Mouse (Mus musculus) testis, adult 2 months (tissue): ENCODE data around the gene Gucy2g.

ENCODE experiments used
- CTCF ChIP-seq: fragments of 200-500 bp; IDR thresholded peaks from 2 replicates; pipeline ENCODE4 v1.5.1; 2012; ENCODE audit warnings: low read depth, mild to moderate bottlenecking, inconsistent platforms, low read length, moderate library complexity; ENCODE audit not compliant: control insufficient read depth, insufficient read depth, insufficient replicate concordance
- POLR2A ChIP-seq: fragments of 200-500 bp; IDR thresholded peaks from 2 replicates; pipeline ENCODE4 v1.6.1; 2012; ENCODE audit warnings: low read depth, mild to moderate bottlenecking, inconsistent platforms, low read length, moderate library complexity; ENCODE audit not compliant: control insufficient read depth

DNA sequence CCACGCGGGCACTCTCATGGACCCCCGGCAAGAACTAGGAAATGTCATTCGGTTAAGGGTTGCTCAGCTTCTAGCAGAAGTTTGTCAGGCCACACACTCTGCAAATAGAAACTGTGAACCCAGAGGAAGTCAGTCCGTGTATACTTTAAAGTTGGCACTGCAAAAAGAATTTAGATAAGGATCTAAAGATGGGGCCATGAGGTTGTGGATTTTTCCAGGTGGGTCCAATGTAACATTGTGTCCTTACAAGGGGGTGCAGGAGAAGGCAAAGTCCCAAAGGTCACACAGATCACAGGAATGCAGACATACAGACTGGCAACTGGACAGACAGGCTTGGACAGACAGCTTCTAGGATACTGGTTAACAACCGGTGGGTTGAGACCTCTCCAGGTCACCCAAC, 92.9 kb downstream of the Gucy2g start:
- TF ChIP-seq POLR2A (no peak), CTCF (no peak)
